Mouse (Mus musculus) liver, embryonic 16.5 days (tissue): ENCODE data around the gene Mrpl2. TPM values are rescaled to one million over a fixed set of nuclear protein-coding genes. Genes with fewer than 3 reads are reported as not detected.

Source experiments
- ATAC-seq: fragments of 200-750 bp; cut with Nextera tagmentation; 2 replicates; pipeline ENCODE4 v1.8.0; 2017; ENCODE audit warnings: low read depth, mild to moderate bottlenecking, moderate number of reproducible peaks, moderate library complexity
- H3K27ac ChIP-seq: fragments of 300-500 bp; sonication (generic); 2 replicates; pipeline ENCODE4 v1.5.1; 2014; ENCODE audit warnings: mild to moderate bottlenecking, low read length
- H3K27me3 ChIP-seq: fragments of 300-500 bp; sonication (generic); 2 replicates; pipeline ENCODE4 v1.6.1; 2014; ENCODE audit warnings: low read depth, low read length, mixed read lengths; ENCODE audit not compliant: control insufficient read depth, insufficient read depth
- H3K36me3 ChIP-seq: fragments of 300-500 bp; sonication (generic); 2 replicates; pipeline ENCODE4 v1.6.1; 2014; ENCODE audit warnings: mild to moderate bottlenecking; ENCODE audit not compliant: control insufficient read depth, insufficient read depth
- H3K4me1 ChIP-seq: fragments of 300-500 bp; sonication (generic); 2 replicates; pipeline ENCODE4 v1.6.1; 2014; ENCODE audit warnings: low read depth, low read length, mixed read lengths; ENCODE audit not compliant: control insufficient read depth
- H3K4me2 ChIP-seq: fragments of 300-500 bp; sonication (generic); 2 replicates; pipeline ENCODE4 v1.6.1; 2014; ENCODE audit warnings: low read depth, low read length, mixed read lengths
- H3K4me3 ChIP-seq: fragments of 300-500 bp; sonication (generic); 2 replicates; pipeline ENCODE4 v1.5.1; 2014; ENCODE audit warnings: low read depth, mild to moderate bottlenecking, low read length
- H3K9ac ChIP-seq: fragments of 300-500 bp; sonication (generic); 2 replicates; pipeline ENCODE4 v1.6.1; 2014; ENCODE audit warnings: low read depth, low read length
- H3K9me3 ChIP-seq: fragments of 300-500 bp; sonication (generic); replicated peaks from 2 replicates; pipeline ENCODE4 v1.6.1; 2016; ENCODE audit warnings: low read length; ENCODE audit not compliant: control insufficient read depth
- WGBS: fragments of 180-500 bp; shearing (Covaris S2); extraction: QIAGEN DNeasy Blood & Tissue Kit; methylation state at CpG from one replicate; pipeline ENCODE4 v1.1.7; 2014; ENCODE audit not compliant: insufficient replicate concordance; 5-methylcytosine and 5-hydroxymethylcytosine counted together
- polyA plus RNA-seq: library from polyadenylated mRNA; unstranded; fragments of >200 nt; fragmentation: Nextera tagmentation; extraction: Ambion mirVana; gene quantifications from 2 replicates; pipeline ENCODE4 v1.2.1, GENCODE M21; 2015

Mrpl2 gene
- polyA plus RNA-seq, 1 experiment from 2014 or later, result 58.1 TPM

DNA sequence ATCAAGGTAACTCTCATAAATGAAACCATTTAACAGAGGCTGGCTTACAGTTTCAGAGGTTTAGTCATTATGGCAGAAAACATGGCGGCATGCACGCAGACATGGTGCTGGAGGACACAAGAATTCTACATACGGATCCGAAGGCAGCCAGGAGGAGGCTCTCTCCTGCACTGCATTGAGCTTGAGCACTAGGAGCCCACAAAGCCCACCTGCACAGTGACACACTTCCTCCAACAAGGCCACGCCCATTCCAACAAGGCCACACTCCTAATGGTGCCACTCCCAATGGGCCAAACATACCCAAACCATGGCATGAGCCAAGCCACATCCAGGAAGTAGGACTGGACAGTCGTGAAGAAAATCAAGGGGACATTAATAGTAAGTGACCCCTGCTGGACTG is 34.7 kb upstream of the Mrpl2 start:
- H3K9ac ChIP-seq, result no peak overlapping the region
- H3K27ac ChIP-seq, result no peak overlapping the region
- no peak for ATAC-seq
- no peaks in the 10 kb centered on the region for H3K9me3 ChIP-seq
- H3K4me1 ChIP-seq, result no peaks in the 10 kb centered on the region
- H3K4me2 ChIP-seq, result no peak overlapping the region
- H3K27me3 ChIP-seq, result no peaks in the 10 kb centered on the region
- H3K36me3 ChIP-seq, result no peaks in the 10 kb centered on the region
- 75% methylated on average over 6 of the region's 6 CpGs for WGBS
- no peak overlapping the region for H3K4me3 ChIP-seq

DNA sequence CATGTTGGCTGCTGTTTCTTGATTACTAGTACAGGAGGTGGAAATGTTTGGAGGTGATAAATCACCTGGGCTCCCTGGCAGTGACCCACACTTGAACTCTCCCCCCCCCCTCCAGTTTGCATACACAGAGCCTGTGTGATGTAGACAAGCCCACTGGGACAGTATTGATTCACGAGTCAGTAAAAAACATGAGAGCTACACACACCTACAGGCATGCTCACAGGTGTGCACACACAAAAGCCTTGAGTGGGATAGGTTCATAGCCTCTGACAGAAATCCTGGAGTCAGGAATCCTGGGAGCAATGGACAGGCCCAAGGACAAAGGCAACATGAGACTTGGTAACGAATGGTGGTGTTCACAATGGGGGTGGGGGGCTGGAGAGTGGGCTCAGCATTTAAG is 33.8 kb upstream of the Mrpl2 start:
- H3K9ac ChIP-seq, result no peak overlapping the region
- no peaks in the 10 kb centered on the region for H3K36me3 ChIP-seq
- H3K27ac ChIP-seq, result no peak overlapping the region
- H3K27me3 ChIP-seq, result no peaks in the 10 kb centered on the region
- H3K4me2 ChIP-seq, result no peak overlapping the region
- no peaks in the 10 kb centered on the region for H3K4me1 ChIP-seq
- ATAC-seq, result no peak
- WGBS, result 44% methylated on average over 2 of the region's 2 CpGs
- no peaks in the 10 kb centered on the region for H3K9me3 ChIP-seq
- no peak overlapping the region for H3K4me3 ChIP-seq

- ATAC-seq, result no peak
- no peaks in the 10 kb centered on the region for H3K36me3 ChIP-seq
- H3K4me2 ChIP-seq, result no peak overlapping the region
- H3K27ac ChIP-seq, result no peak overlapping the region
- no peaks in the 10 kb centered on the region for H3K4me1 ChIP-seq
- no peak overlapping the region for H3K9ac ChIP-seq
- H3K4me3 ChIP-seq, result no peak overlapping the region
- WGBS, result 44% methylated on average over 4 of the region's 4 CpGs
- no peaks in the 10 kb centered on the region for H3K9me3 ChIP-seq
- H3K27me3 ChIP-seq, result no peaks in the 10 kb centered on the region
Measured at GRCm38 (mm10) chr17:46612820-46613219, 33.2 kb upstream of the Mrpl2 start.

DNA sequence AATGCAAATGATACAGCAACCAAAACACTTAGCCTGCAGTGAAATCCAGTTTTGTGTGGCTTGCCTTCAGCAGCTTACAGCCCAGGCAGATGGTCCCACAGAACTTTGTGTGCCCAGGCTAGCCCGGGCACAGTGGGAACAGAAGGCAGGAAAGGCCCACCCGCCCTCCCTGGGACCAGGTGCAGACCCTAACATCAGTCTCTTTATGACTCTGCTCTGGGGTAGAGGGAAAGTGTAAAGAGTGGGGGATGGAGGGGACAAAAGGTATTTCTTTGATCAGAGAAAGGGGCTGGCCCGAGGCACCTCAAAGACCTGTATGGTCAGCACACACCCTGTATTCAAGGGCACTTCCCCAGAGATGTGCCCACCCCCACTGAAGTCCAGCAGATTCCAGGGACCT is 32.8 kb upstream of the Mrpl2 start:
- Histone ChIP-seq H3K9me3 (no peaks in the 10 kb centered on the region), H3K4me3 (no peak overlapping the region), H3K4me2 (no peak overlapping the region), H3K36me3 (no peaks in the 10 kb centered on the region), H3K27me3 (no peaks in the 10 kb centered on the region), H3K4me1 (peaks cover 2% of the 10 kb centered on the region; the same call in 1 of the 2 replicates), H3K9ac (no peak overlapping the region), H3K27ac (no peak overlapping the region)
- WGBS, result 49% methylated on average over 3 of the region's 3 CpGs
- ATAC-seq, result no peak

DNA sequence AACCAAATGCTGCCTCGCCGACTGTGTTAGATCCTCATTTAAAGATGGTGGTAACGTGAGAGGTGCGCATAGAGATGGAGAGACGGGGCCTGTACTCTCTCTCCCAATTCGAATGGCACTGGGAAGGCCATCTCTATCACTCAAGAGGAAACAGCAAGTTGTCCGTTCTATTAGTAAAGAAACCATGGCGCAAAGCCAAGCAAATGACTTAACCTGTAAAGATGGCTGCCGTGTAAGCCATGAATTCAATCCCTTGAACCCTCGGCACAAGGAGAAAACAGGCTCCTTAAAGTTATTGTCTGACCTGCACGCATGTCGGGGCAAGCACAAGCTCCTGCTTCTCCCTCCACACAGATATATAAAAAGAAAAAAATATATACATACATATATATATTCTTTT is 28.2 kb upstream of the Mrpl2 start:
- H3K9ac ChIP-seq, result no peak overlapping the region
- H3K27ac ChIP-seq, result no peak overlapping the region
- WGBS, result 71% methylated on average over 12 of the region's 12 CpGs
- H3K4me1 ChIP-seq, result peaks cover 12% of the 10 kb centered on the region
- ATAC-seq, result no peak
- no peak overlapping the region for H3K4me2 ChIP-seq
- no peaks in the 10 kb centered on the region for H3K36me3 ChIP-seq
- H3K27me3 ChIP-seq, result no peaks in the 10 kb centered on the region
- H3K9me3 ChIP-seq, result no peaks in the 10 kb centered on the region
- no peak overlapping the region for H3K4me3 ChIP-seq

DNA sequence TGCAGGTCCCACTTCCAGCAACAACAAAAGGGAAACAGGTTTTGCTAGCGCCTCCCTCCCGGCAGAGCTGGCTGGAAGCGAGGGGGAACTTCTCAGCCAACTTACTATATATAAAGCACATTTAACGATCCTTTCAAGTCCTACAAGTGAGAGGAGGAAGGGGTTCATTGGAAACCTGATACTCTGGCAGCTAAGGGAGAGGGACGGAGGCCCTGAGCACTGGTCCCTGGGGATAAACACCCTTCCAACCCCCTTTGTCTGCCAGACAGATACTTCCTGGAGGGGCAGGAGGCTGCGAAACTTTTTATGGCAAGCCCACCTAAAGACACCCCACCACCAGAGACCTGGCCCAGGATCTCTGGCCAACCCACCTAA is 27.6 kb upstream of the Mrpl2 start:
- no peaks in the 10 kb centered on the region for H3K9me3 ChIP-seq
- no peak overlapping the region for H3K27ac ChIP-seq
- ATAC-seq, result no peak
- H3K36me3 ChIP-seq, result no peaks in the 10 kb centered on the region
- 42% methylated on average over 6 of the region's 6 CpGs for WGBS
- no peak overlapping the region for H3K4me3 ChIP-seq
- H3K9ac ChIP-seq, result no peak overlapping the region
- no peaks in the 10 kb centered on the region for H3K27me3 ChIP-seq
- H3K4me2 ChIP-seq, result no peak overlapping the region
- peaks cover 12% of the 10 kb centered on the region for H3K4me1 ChIP-seq

- WGBS, result 43% methylated on average over 27 of the region's 27 CpGs
- no peaks in the 10 kb centered on the region for H3K27me3 ChIP-seq
- H3K4me3 ChIP-seq, result no peak overlapping the region
- no peak overlapping the region for H3K4me2 ChIP-seq
- H3K9me3 ChIP-seq, result no peaks in the 10 kb centered on the region
- peaks cover 12% of the 10 kb centered on the region for H3K4me1 ChIP-seq
- no peak for ATAC-seq
- no peaks in the 10 kb centered on the region for H3K36me3 ChIP-seq
- no peak overlapping the region for H3K9ac ChIP-seq
- H3K27ac ChIP-seq, result no peak overlapping the region
Measured at GRCm38 (mm10) chr17:46618769-46619682, 27.0 kb upstream of the Mrpl2 start.

GRCm38 (mm10) chr17:46619683-46620357 is 26.2 kb upstream of the Mrpl2 start:
- 55% methylated on average over 16 of the region's 16 CpGs for WGBS
- H3K4me3 ChIP-seq, result no peak overlapping the region
- H3K4me1 ChIP-seq, result peaks cover 12% of the 10 kb centered on the region
- H3K27me3 ChIP-seq, result no peaks in the 10 kb centered on the region
- no peak overlapping the region for H3K27ac ChIP-seq
- no peak overlapping the region for H3K9ac ChIP-seq
- H3K4me2 ChIP-seq, result no peak overlapping the region
- no peaks in the 10 kb centered on the region for H3K36me3 ChIP-seq
- no peak for ATAC-seq
- no peaks in the 10 kb centered on the region for H3K9me3 ChIP-seq

GRCm38 (mm10) chr17:46621324-46621723 is 24.7 kb upstream of the Mrpl2 start:
- WGBS, result 45% methylated on average over 15 of the region's 15 CpGs
- ATAC-seq, result no peak
- no peak overlapping the region for H3K4me3 ChIP-seq
- H3K4me1 ChIP-seq, result peaks cover 12% of the 10 kb centered on the region
- H3K9ac ChIP-seq, result no peak overlapping the region
- no peak overlapping the region for H3K27ac ChIP-seq
- no peaks in the 10 kb centered on the region for H3K36me3 ChIP-seq
- H3K27me3 ChIP-seq, result no peaks in the 10 kb centered on the region
- no peak overlapping the region for H3K4me2 ChIP-seq
- H3K9me3 ChIP-seq, result no peaks in the 10 kb centered on the region
